Mouse (Mus musculus): Measurements from ENCODE around the gene Sytl5.

DNA sequence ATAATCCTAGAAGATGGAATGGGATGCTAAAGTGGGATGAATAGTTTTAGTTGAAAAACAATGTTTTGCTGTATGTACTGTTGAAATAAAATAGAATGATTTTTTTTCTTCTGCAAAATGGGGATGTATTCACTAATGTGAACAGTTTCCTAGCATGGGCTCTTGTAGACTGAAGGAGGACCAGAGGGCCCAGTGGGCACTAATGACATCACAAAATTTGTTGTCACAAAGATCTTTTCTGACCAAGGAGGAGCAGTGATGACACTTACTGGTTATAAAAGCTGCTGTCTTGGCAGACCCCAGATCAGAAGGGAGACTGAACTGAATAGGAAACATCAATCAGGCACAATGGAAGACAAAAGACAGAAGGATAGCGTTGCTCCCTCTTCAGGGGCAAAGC, 36.0 kb upstream of the Sytl5 start, which contains the start of gene H2al3:
- TF ChIP-seq POLR2A (IDR thresholded peaks at IDR 0.05; ENCODE audit: low read depth, low read length) (no peak), CTCF (IDR thresholded peaks at IDR 0.05; ENCODE audit: extremely low read depth, insufficient read length, insufficient replicate concordance, low read depth, low read length) (no peak)
